Mouse (Mus musculus) lung, postnatal 25 days (tissue): ENCODE results near the gene Ddx55.

Experiments used
- DNase-seq: peaks from one replicate; pipeline ENCODE4 v3.0.0; 2022; ENCODE audit warnings: low spot score

Gene Ddx55

DNA sequence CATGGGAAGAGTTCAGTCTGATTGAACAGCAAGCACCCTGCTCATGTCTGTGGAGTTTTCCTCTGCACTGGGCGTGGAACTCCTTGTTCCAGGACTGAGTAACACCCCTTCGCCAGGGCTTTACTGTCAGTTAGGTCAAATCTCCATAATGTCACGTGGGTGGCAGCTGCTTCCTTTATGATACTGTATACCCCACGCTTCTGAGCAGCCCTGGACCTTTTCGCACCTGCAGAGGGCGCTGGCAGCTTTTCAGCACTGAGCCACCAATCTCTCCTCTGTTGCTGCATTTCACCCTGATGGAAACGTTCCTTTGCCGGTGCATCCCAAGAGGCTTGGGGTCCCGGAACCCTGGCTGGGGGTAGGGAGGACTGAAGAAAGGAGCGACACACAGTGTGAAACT is 58.3 kb downstream of the Ddx55 start:
- no peak for DNase-seq

DNA sequence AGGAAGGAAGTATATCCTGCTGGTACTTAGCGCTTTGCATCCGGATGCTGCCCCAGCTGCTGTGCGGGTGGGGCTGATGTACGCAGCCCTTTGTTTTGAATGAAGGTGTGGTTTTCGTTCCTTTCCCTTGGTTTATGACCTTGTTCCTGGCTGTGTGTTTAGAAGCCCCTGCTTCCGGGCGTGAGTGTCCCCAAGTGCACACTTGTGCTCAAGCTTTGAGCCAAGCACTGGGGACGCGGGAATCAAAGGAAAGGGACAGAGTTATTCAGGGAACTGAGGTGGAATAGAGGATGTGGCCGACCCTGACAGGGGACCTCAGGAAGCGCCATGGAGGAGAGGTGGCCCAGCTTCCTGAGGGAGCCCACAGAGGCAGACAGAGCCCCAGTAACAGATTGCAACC is 62.0 kb downstream of the Ddx55 start:
- peak; percentile 21 for DNase-seq

DNA sequence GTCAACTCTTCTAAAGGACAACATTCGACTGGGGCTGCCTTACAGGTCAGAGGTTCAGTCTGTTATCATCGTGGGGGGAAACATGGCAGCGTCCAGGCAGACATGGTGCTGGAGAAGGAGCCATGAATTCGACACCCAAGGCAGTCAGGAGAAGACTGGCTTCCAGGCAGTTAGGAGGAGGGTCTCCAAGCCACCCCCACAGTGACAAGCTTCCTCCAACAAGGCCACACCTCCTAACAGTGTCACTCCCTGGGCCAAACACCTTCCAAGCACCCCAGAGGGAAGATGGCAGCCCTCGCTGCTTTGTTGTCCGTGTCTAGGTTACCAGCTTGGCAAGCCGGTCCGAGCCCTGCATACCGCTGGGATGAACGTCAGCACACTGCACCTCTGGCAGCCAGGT is 66.0 kb downstream of the Ddx55 start:
- DNase-seq, result no peak
